Mouse (Mus musculus): ENCODE data around the gene Erap1.
"Not testable (repeated sequence)": the region's sequence is repeated elsewhere in the genome, so short reads cannot be mapped to it uniquely, and the experiment has no call there.

GRCm38 (mm10) chr13:74640523-74640920 lies 1.2 kb downstream of the Erap1 start:
- not testable (repeated sequence) for TF ChIP-seq POLR2A, CTCF (IDR thresholded peaks at IDR 0.05; ENCODE audit: extremely low read depth, insufficient read depth, low read length)
